Mouse (Mus musculus) testis, adult 2 months (tissue): Measurements from ENCODE around the gene Eif3l. TPM values are rescaled to one million over a fixed set of nuclear protein-coding genes. Genes with fewer than 3 reads are reported as not detected.
"Not testable (repeated sequence)": the region's sequence is repeated elsewhere in the genome, so short reads cannot be mapped to it uniquely, and the experiment has no call there.

Experiments
- H3K27ac ChIP-seq: fragments of 200-500 bp; 2 replicates; pipeline ENCODE4 v1.5.1; 2012; ENCODE audit warnings: low read depth, low read length; ENCODE audit not compliant: control insufficient read depth, insufficient read depth
- H3K27me3 ChIP-seq: fragments of 200-500 bp; 2 replicates; pipeline ENCODE4 v1.6.1; 2012; ENCODE audit warnings: mild to moderate bottlenecking, low read length, moderate library complexity; ENCODE audit not compliant: control insufficient read depth, insufficient read depth
- H3K36me3 ChIP-seq: fragments of 200-500 bp; 2 replicates; pipeline ENCODE4 v1.6.1; 2012; ENCODE audit warnings: mild to moderate bottlenecking, low read length; ENCODE audit not compliant: control insufficient read depth, insufficient read depth
- H3K4me1 ChIP-seq: fragments of 200-500 bp; 2 replicates; pipeline ENCODE4 v1.6.1; 2012; ENCODE audit warnings: low read length; ENCODE audit not compliant: control insufficient read depth, insufficient read depth
- H3K4me3 ChIP-seq: fragments of 200-500 bp; 2 replicates; pipeline ENCODE4 v1.5.1; 2012; ENCODE audit warnings: low read depth, mild to moderate bottlenecking, low read length, moderate library complexity, mixed read lengths; ENCODE audit not compliant: control insufficient read depth
- CTCF ChIP-seq: fragments of 200-500 bp; IDR thresholded peaks from 2 replicates; pipeline ENCODE4 v1.5.1; 2012; ENCODE audit warnings: low read depth, mild to moderate bottlenecking, inconsistent platforms, low read length, moderate library complexity; ENCODE audit not compliant: control insufficient read depth, insufficient read depth, insufficient replicate concordance
- POLR2A ChIP-seq: fragments of 200-500 bp; IDR thresholded peaks from 2 replicates; pipeline ENCODE4 v1.6.1; 2012; ENCODE audit warnings: low read depth, mild to moderate bottlenecking, inconsistent platforms, low read length, moderate library complexity; ENCODE audit not compliant: control insufficient read depth
- polyA plus RNA-seq: library from polyadenylated mRNA; depleted of rRNA; stranded (reverse); fragments of >200 nt; gene quantifications from 2 replicates; pipeline ENCODE4 v1.2.3, GENCODE M21; 2012

Gene Eif3l
- polyA plus RNA-seq, 1 experiment: 110 TPM

- H3K36me3 ChIP-seq: no peaks in the 10 kb centered on the region
- H3K27me3 ChIP-seq: no peaks in the 10 kb centered on the region
- H3K4me1 ChIP-seq: peaks cover 37% of the 10 kb centered on the region
- H3K27ac ChIP-seq: no peak overlapping the region
- no peak for TF ChIP-seq POLR2A
- TF ChIP-seq CTCF: no peak
- no peak overlapping the region for H3K4me3 ChIP-seq
These were observed 45.3 kb upstream of the Eif3l start for GRCm38 (mm10) chr15:79029519-79030241.

- Histone ChIP-seq H3K27ac (no peak overlapping the region), H3K27me3 (no peaks in the 10 kb centered on the region), H3K4me3 (peak overlapping the region; percentile 73), H3K36me3 (no peaks in the 10 kb centered on the region), H3K4me1 (peaks cover 32% of the 10 kb centered on the region)
- TF ChIP-seq POLR2A: peak; percentile 31; the same call in 1 of the 2 replicates
- TF ChIP-seq CTCF: no peak
These were observed 44.2 kb upstream of the Eif3l start for GRCm38 (mm10) chr15:79030551-79031435.

GRCm38 (mm10) chr15:79031908-79032307 lies 43.1 kb upstream of the Eif3l start:
- H3K27ac ChIP-seq, H3K27me3 ChIP-seq, H3K4me3 ChIP-seq, H3K36me3 ChIP-seq: not testable (repeated sequence)
- peaks cover 23% of the 10 kb centered on the region for H3K4me1 ChIP-seq

- Histone ChIP-seq H3K27ac (no peak overlapping the region), H3K4me1 (peaks cover 5% of the 10 kb centered on the region), H3K4me3 (no peak overlapping the region), H3K36me3 (no peaks in the 10 kb centered on the region), H3K27me3 (no peaks in the 10 kb centered on the region)
- TF ChIP-seq CTCF: peak; percentile 64
- TF ChIP-seq POLR2A: no peak
These were observed 37.1 kb upstream of the Eif3l start for GRCm38 (mm10) chr15:79037913-79038328.

GRCm38 (mm10) chr15:79038331-79038730 lies 36.6 kb upstream of the Eif3l start:
- Histone ChIP-seq H3K27me3 (no peaks in the 10 kb centered on the region), H3K36me3 (no peaks in the 10 kb centered on the region), H3K4me3 (no peak overlapping the region), H3K27ac (no peak overlapping the region), H3K4me1 (peaks cover 5% of the 10 kb centered on the region)
- TF ChIP-seq POLR2A (no peak), CTCF (no peak)

GRCm38 (mm10) chr15:79038853-79039252 lies 36.1 kb upstream of the Eif3l start:
- H3K36me3 ChIP-seq: no peaks in the 10 kb centered on the region
- peaks cover 5% of the 10 kb centered on the region for H3K4me1 ChIP-seq
- H3K27me3 ChIP-seq: no peaks in the 10 kb centered on the region
- no peak overlapping the region for H3K27ac ChIP-seq
- TF ChIP-seq CTCF (peak; percentile 62; the same call in 1 of the 2 replicates), POLR2A (no peak)
- H3K4me3 ChIP-seq: no peak overlapping the region

GRCm38 (mm10) chr15:79040501-79041416 lies 34.2 kb upstream of the Eif3l start:
- no peaks in the 10 kb centered on the region for H3K27me3 ChIP-seq
- H3K27ac ChIP-seq: no peak overlapping the region
- TF ChIP-seq POLR2A: 0 out of 2 replicates have a peak, but pooled peaks have one; percentile 29
- no peak for TF ChIP-seq CTCF
- H3K36me3 ChIP-seq: no peaks in the 10 kb centered on the region
- peaks cover 5% of the 10 kb centered on the region for H3K4me1 ChIP-seq
- no peak overlapping the region for H3K4me3 ChIP-seq
